25 mouse cellular contexts compared by ENCODE assay signal in the genomic region with DNA sequence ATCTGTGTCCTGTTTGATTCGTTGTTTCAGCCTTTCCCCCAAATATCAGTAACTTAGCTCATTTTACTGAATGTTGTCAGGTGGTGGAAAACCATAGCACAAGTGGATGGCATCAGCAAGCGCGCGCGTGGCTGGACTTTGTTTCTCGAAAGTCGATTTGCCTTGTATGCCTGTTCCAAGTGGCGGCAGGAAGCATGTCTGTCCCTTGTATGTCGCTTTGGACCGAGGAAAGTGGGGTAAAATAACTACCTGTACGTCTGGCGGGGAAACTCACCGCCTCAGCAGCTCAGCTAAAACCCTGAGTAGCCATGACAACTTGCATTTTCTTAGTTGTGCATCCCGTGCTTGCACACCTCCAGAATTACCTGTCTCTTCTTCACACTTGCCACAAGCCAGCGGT. TPM values are rescaled to one million over a fixed set of nuclear protein-coding genes. Genes with fewer than 3 reads are reported as not detected.
"Had no signal": no experiment of that assay in that cellular context is flagged by ENCODE, and none has a peak within 500 bp of the region (broad histone marks: within the 10 kb centered on the region; RNA-seq: fewer than 3 reads in every experiment).

No protein-coding gene starts in this region.

- H3K27me3 ChIP-seq: heart, embryonic 13.5 days; heart, embryonic 15.5 days; hindbrain, embryonic 12.5 days; limb, embryonic 12.5 days; liver, embryonic 13.5 days had no signal

- ATAC-seq: hindbrain, embryonic 16.5 days; inflammation-experienced regulatory T-cells, adult 6 months; intestine, embryonic 16.5 days had no signal

- H3K9me3 ChIP-seq: heart, embryonic 13.5 days; heart, embryonic 15.5 days; hindbrain, embryonic 10.5 days; hindbrain, embryonic 12.5 days; limb, embryonic 10.5 days; limb, embryonic 12.5 days; liver, embryonic 13.5 days had no signal

- H3K4me3 ChIP-seq: gastrocnemius, adult 2 months; heart, adult 2 months; heart, embryonic 13.5 days; heart, embryonic 15.5 days; hindbrain, embryonic 10.5 days; hindbrain, embryonic 12.5 days; layer of hippocampus, adult 2 months; left cerebral cortex, adult 2 months; limb, embryonic 10.5 days; limb, embryonic 12.5 days; liver, embryonic 13.5 days had no signal

- H3K9ac ChIP-seq: heart, embryonic 15.5 days; hindbrain, embryonic 12.5 days; hindbrain, embryonic 14.5 days; limb, embryonic 12.5 days; liver, embryonic 13.5 days had no signal

- H3K4me2 ChIP-seq: heart, embryonic 11.5 days; heart, embryonic 13.5 days; heart, embryonic 15.5 days; hindbrain, embryonic 12.5 days; hindbrain, embryonic 14.5 days; limb, embryonic 12.5 days; liver, embryonic 11.5 days; liver, embryonic 13.5 days had no signal

- H3K27ac ChIP-seq: gastrocnemius, adult 2 months; heart, adult 2 months; heart, embryonic 15.5 days; hindbrain, embryonic 10.5 days; hindbrain, embryonic 12.5 days; hindbrain, embryonic 14.5 days; layer of hippocampus, adult 2 months; left cerebral cortex, adult 2 months; limb, embryonic 10.5 days; limb, embryonic 12.5 days; liver, embryonic 13.5 days had no signal

- DNase-seq: gastrocnemius, adult 2 months; gastrocnemius, postnatal 10 days; gastrocnemius, postnatal 25 days; heart, adult 2 months; heart, postnatal 4 days; kidney, adult 18-20 months; kidney, adult 8-10 months; kidney, postnatal 10 days; kidney, postnatal 4 days; liver; liver, embryonic 13.5 days had no signal

- H3K4me1 ChIP-seq: hindbrain, embryonic 10.5 days; hindbrain, embryonic 12.5 days; liver, embryonic 13.5 days had no signal

RNA-seq across cellular contexts. Expression of a gene that starts 34.9 kb away (rescaled TPM):
- polyA plus RNA-seq: heart, adult 2 months had no signal
